Mouse (Mus musculus): Measurements from ENCODE around the gene Rint1.

Gene Rint1

DNA sequence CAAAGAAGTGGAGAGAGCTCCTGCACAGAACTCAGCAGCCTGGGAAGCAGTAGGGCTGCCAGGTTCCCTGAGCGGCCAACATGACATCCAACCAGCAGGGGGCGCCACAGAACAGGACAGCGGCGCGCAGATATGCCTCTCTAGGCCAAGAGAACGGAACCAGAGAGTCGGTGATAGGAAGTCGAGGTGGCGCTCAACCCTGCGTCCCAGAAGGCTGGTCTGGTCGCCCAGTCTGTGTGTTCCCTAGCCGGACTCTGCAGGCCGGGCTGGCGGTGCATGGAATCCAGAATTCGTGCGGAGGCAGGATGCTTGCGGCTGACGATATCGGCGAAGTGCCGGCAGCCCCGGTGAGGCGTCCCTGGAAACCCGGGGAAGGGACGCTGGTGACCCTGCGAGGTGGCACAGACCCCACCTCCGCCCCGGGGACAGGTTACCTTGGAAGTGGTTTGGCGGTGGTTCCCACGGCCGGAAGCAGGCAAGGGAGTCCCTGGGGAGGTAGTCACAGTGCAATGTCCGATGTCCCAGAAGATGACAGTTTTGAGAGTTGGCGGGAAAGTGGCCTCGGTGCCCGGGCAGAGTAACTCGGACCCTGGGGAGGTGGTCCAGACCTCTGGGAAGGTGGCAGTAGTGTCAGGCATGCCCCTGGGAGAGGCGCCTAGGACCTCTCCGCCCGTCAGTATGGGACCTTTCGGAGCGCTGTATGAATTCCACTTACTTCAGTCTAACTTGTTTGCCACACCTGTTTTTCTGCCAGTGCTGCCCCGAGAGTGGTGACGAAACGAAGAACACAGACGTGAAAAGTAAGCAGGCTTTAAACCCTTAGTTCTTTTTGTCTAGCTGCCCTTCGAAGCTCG, at the start of gene Rint1:
Rint1 (plus strand) TSS at position 176 of the 854 bp plus-strand sequence.
- peak; percentile 97 for DNase-seq (ENCODE audit: low read depth, low spot score)

DNA sequence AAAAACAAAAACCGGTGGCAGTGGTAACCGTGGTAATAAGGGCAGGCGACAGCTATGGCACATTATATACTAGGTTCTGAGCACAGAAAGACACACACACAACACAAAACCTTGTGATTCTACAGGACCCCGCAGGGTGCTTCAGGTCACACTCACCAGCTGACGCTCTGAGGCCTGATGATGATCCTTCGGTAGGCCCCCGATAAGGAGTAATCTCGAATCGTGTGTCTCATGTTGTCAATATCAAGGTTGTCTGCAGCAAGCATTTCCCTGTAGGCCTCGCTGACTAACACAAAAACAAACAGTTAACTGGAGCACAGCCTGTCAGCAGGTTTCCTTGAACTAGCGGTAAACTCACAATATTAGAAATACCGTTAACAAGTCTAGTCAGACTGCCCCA, 44.2 kb upstream of the Rint1 start:
- no peak for DNase-seq (ENCODE audit: low read depth, low spot score)

DNA sequence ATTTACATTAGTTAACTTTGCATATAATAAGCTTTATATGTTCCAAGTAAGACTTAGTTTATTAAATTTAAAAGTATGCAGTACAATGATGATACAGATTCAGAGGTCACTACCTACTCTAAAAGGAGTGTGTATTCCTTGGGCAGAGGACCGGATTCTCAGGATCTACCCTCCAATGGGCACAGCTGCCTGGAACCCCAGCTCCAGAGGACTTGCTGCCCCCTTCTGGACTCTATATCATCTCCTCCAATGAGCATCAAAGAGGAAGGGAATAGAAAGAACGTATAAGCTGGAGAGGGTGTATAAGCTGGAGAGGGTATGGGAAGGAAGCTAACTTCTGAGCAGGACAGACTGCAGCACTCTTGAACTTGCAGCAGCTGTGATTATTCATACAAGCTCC, 37.6 kb upstream of the Rint1 start:
- no peak for DNase-seq (ENCODE audit: low read depth, low spot score)

DNA sequence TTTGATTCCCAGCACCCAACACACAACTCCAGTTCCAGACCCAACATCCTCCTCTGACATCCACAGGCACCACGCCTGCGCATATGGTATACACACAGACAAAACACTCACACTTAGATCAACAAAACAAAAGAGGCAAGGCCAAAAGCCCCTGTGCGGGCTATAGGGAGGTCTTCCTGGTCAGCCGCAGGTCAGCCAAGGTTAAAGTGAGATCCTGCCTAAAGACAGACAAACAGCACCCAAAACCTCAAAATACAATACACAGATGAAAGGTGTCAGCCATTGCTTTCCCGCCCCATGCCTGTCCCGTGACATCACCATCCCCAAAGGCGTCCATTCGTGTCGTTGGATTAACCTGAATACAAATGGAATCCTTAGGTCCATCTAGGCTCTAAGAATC, 31.9 kb upstream of the Rint1 start:
- DNase-seq (ENCODE audit: low read depth, low spot score), result peak; percentile 57

DNA sequence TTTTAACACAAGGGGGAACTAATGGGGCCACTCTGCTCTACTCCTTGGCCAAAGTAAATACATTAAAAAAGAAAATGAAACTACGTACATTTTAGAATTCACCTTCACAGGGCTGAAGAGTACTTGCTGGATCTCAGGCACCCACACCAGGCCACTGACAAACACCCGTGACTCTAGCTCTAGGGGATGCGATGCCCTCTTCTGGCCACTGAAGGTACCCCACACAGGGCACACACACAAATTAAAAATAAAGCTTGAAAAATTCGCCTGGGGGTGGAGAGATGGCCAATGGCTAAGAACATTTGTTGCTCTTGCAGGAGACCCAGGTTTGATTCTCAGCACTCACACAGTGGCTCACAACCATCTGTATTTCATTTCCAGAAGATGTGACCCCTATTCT, 31.1 kb upstream of the Rint1 start:
- peak; percentile 72 for DNase-seq (ENCODE audit: low read depth, low spot score)

DNA sequence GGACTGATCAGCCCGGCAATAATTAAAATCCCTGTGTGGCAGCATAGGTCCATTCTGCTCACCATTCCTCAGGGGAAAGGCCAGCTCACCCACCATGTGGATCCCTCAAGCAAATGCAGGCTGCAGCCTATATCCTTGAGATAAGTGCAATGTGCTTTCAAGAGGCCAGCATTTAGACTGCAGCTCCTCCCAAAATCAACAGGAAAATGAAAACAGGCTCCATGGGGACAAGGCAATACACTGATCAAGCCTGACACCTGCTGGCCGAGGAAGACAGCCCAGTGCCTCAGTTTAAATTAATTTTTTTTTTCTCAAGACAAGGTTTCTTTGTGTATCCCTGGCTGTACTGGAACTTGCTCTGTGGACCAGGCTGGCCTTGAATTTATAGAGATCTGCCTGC, 28.9 kb upstream of the Rint1 start:
- DNase-seq (ENCODE audit: low read depth, low spot score), result peak; percentile 34

DNA sequence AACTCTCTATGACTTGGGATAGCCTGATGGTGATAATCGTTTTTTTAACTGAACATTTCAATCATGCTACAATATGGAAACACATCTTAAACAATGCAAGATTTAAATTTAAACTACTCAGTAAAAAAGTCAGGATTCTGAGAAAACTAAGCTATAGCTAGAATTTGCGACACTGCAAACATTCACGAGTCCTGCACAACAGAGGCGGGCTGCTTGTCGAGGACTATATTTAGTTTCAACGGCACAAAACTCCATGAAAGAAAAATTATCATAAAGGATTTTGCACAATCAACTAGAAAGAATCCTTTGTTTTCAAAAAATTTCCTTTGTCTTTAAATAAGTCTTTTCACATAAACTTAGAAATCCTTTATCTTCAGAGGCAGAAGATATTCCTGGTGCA, 25.0 kb upstream of the Rint1 start:
- no peak for DNase-seq (ENCODE audit: low read depth, low spot score)

DNA sequence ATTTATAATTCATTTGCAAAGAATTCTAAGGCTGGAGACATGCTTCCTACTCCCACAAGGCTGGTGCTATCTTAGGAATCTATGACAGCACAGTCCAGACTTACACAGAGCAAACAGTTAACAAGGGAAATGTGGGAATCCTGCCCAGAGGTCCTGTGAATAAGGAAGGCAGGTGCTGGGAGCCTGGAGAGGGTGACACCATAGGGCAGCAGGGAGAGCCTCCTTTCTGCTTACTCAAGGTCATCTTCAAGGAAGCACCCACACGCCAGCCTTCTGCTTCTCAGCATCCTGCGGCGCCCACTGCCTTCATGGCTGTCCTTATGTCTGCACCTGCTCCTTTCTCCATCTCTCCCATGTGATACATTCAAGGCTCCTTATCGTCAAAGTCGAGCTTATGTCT, 23.0 kb upstream of the Rint1 start:
- no peak for DNase-seq (ENCODE audit: low read depth, low spot score)

DNA sequence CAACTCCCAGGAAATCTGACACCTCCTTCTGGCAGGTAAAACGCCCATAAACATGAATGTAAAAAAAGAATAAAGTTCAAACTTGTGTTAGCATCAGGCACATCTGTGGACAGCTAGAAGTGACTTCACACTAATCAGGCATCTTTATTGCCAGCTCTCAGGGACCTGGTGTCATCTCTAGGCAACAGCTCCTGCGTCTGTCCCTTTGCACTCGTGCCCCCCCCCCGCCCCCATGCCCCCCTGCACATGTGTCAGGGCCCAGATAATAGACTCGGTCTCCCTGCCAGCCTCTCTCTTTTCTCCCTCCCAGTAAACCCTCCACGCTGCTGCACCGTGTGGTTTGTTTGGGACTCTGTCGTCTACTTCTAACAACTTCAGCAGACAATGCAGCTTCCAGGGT, 16.4 kb upstream of the Rint1 start:
- peak; percentile 81 for DNase-seq (ENCODE audit: low read depth, low spot score)

DNA sequence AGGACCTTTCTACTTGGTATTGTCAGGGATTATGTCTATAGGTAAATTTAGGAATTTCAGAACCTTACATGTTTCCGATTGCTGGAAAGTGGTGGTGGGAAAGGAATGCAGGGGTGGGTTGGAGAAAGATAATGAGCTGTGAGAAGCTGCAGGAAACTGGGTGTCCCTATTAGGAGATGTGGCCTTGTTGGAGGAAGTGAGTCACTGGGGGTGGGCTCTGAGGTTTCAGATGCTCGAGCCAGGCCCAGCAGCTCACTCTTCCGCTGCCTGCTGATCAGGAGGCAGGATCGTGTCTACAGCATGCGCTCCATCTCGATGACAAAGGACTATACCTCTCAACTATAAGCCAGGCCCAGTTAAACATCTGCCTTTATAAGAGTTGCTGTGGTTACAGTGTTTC, 13.3 kb upstream of the Rint1 start:
- peak; percentile 33 for DNase-seq (ENCODE audit: low read depth, low spot score)

DNA sequence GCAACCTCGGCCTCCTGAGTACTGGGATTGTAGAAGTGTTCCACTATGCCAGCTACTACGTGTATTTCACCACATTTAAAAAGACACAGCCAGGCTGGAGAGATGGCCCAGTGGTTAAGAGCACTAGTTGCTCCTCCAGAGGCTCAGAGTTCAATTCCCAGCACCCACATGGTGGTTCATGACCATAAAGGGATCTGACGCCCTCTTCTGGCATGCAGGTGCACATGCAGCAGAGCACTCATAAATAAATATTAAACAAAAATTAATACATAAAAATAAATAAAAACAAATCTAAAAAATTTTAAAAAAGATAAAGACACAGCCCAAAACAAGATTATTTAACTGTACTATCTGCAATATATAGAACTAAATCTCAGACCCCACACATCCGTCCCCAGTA, 7.0 kb upstream of the Rint1 start:
- DNase-seq (ENCODE audit: low read depth, low spot score), result peak; percentile 38

DNA sequence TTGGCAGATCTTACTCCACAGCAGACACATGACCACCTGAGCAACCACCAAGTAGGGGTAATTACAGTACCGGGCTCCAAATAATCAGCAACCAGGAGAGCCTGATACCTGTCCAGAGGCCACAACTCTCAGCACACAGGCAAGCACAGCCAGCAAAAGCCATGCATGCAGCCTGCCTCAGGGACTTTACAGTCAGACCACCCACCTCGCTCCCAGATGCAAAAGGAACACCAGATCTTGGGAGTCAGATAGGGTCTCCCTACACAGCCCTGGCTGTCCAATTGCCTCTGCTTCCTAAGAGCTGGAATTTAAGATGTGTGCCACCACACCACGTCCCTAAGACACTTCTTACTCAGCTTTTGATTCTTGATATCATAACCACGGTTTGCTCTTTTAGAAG, 6.3 kb upstream of the Rint1 start:
- peak; percentile 35 for DNase-seq (ENCODE audit: low read depth, low spot score)

DNA sequence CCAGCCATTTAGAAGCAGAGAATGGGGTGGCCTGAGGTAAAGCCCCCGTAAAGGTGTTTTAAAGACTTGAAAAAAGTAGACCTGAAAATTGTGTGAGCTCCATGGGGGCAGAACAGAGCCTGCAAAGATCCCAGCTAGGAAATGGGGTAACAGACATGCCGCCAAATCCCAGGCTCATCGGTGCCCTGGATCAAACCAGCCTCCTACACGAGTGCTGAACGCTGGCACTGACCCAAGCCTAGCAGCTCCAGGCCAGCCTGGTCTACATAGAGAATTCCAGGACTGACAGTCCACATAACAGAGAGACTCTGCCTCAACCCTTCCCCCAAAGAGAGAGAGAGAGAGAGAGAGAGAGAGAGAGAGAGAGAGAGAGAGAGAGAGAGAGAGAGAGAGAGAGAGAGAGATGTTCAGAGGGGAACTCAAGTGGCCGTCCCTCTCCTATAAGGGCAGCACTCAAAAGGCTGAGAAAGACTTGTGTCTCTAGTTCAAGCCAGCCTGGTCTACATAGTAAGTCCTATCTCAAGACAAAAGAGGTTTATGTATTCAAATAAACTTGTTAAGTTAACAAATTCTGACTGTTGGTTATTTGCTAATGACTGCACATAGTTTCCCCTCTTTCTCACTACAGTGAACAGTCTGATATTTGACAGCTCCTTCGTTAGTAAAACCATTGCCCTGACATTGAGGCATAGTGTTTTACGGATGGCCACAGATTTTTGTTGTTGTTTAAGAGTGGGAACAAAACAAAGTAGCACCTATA, 5.3 kb upstream of the Rint1 start:
- DNase-seq (ENCODE audit: low read depth, low spot score), result no peak

DNA sequence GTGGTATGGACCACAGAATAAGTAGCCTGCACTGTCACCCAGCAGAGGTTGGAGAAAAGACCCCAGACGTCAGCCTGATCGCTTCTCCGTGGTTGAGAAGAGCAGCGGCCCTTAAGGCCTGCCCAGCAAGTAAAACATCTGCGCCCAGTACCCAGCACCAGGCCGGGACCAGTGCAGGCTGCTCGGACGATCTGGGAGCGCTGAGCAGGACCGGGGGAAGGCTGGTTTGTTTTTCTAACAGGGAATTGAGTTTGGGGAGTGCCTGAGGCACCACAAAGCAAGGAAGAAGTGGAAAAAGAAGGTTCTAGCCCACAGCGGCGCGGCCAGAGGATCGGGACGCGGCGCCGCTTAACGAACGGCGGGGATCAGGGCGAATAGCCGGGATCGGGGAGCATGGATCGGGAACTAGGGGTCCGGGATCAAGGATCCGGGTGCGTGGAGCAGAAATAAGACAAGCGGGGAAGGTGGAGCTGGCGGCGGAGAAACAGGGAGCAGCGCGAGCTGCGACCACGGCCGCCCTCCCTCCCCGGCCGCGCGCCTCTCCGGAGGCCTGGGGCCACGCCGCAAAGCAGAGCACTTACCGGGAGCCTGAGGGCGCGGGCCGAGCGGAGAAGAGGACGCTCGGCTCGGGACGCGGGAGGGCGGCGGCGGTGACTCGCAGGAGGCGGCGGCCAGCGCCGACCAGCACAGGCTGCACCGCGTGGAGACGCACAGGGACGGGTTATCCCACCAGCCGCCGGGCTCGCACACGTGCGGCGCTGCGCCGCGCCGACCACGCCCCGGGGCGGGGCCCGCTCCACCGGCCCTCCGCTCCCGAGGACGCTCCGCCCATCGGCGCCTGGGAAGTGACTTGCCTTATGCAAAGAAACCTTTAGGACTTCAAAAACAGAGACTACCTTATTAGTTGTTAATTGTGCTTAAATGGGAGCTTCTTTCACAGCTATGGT, 4.3 kb upstream of the Rint1 start, which contains the start of gene Pus7:
Pus7 (minus strand) TSS at position 781 of the 947 bp plus-strand sequence.
- peak; percentile 93 for DNase-seq (ENCODE audit: low read depth, low spot score)

DNA sequence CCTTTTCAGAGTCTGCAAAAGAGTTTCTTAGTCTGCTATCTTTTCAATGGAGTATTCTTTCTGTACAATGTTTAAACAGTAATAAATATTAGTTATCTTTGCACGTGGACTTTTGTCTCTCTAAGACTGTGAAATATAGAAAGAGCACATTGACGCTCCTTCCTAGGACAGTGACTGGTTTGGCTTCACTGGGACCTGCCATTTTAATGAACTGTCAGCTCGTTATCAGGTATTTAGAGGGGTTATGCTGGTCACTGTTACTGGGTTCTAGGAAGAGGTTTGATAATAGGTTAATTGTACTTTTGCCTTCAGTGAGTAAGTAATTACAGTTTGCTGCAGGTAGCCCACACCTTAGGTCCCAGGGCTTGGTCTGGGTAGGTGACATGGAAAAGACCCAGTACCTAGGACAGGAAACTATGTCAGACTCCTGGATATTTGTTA, 899 bp downstream of the Rint1 start:
- no peak for DNase-seq (ENCODE audit: low read depth, low spot score)

DNA sequence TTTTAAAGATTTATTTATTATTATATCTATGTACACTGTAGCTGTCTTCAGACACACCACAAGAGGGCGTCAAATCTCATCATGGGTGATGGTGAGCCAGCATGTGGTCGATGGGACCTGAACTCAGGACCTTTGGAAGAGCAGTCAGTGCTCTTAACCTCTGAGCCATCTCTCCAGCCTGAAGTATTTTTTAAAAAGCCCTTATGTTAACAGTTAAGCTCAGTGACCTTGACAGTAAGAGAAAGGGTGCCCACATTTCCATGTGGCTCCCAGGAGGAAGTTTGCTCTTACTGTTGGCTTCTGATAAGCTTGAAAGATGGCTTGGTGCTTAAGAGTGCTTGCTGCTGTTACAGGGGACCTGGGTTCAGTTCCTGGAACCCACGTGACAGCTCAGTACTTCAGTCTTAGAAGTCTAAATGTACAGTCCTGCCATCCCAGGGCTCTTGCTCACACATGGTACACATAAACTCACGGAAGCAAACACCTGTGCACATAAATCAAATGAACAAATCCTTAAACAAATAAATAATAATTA, 1.6 kb downstream of the Rint1 start:
- no peak for DNase-seq (ENCODE audit: low read depth, low spot score)

DNA sequence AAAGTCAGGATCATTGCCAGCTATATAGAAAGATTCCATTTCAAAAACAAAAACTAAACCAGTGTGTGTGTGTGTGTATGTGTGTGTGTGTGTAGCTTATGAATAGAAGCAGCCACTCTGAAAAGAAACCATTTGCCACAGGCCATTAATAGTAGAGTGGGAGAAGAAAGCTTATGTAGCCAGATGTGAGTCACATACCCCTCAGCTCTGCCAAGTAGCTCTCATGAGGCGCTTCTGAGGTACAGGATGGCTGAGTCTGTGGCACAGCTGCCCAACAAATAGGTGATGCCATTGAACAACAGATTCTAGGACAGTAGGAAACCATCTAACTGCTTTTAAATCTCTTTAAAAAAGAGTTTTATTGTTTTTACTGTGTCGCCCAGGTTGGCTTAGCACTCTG, 5.2 kb downstream of the Rint1 start:
- no peak for DNase-seq (ENCODE audit: low read depth, low spot score)

DNA sequence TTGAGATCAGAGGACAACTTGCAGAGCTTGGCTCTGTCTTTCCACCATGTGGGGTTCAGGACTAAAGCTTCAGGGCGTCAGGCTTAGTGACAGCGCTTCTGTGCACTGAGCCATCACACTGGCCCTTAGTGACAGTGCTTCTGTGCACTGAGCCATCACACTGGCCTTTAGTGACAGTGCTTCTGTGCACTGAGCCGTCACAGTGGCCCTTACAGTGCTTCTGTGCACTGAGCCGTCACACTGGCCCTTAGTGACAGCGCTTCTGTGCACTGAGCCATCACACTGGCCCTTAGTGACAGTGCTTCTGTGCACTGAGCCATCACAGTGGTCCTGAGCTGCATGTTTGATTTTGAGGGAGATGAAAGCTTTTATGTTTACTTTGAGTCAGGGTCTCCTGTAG, 27.3 kb downstream of the Rint1 start:
- DNase-seq (ENCODE audit: low read depth, low spot score), result no peak

DNA sequence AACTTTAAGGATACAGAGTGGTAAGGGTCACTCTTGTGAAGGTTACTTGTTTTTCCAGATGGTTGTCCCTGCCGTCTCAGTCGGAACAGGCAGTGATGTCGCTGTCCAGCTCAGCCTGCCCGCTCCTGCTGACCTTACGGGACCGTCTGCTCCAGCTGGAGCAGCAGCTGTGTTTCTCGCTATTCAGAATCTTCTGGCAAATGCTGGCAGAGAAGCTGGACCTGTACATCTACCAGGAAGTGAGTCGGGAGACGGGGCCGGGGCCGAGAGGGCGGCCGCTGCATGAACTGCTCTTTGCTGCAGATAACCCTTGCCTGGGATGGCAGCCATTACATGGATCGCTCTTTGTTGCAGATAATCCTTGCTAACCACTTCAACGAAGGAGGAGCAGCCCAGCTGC, 29.2 kb downstream of the Rint1 start:
- no peak for DNase-seq (ENCODE audit: low read depth, low spot score)

DNA sequence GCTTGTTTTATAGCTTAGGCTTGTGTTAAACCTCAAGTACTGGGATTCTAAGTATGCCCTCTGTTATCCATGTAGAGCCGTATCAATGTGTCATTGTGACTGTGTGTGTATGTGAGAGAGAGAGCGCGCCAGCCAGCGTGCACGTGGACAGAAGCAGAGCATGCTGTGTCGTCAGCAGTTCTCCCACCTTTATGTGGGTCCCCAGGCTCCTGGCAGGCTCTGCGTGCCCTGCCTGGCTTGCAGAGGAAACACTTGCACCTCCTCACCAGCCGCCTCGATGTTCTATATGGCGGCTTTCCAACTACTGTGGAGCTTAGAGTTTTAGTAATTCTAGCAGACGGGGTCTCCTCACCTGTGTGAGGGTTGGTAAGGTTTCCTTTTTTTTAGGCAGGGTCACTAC, 34.8 kb downstream of the Rint1 start:
- DNase-seq (ENCODE audit: low read depth, low spot score), result no peak

DNA sequence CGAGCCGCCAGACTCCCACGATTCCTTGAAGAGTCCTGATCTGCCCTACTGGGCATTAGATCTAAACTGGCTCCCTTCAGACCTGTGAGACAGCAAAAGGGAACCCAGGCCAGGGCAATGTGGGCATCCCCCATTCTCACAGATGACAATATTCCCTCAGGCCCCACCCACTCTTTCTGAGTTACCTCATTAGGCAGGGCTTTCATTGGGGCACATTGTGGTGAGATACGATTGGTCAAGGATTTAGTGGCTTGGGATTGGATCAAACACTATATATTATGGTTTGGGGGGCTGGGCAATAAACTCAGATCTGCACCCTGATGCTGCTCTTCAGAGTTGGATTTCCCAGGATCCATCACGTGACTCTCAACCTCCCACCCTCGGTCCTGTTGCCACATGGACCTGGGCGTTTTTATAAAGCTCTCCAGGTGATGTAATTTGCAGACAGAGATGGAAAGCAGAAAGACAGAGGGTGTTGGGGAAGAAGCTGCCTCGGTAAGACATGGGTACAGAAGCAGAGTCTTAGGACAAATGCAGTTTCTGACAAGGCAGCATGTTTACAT, 36.7 kb downstream of the Rint1 start:
- peak; percentile 25 for DNase-seq (ENCODE audit: low read depth, low spot score)

All from ZHBTc4 (cell line).